Mouse (Mus musculus) lung, embryonic 14.5 days (tissue): ENCODE data around the gene Gpc1. TPM values are rescaled to one million over a fixed set of nuclear protein-coding genes. Genes with fewer than 3 reads are reported as not detected.

ENCODE experiments used
- ATAC-seq: fragments of 200-750 bp; cut with Nextera tagmentation; 2 replicates; pipeline ENCODE4 v1.8.0; 2017; ENCODE audit warnings: mild to moderate bottlenecking, moderate TSS enrichment, moderate library complexity; ENCODE audit not compliant: insufficient read depth
- DNase-seq: peaks from one replicate; pipeline ENCODE4 v3.0.0-alpha.2; 2015
- H3K27ac ChIP-seq: fragments of 300-500 bp; sonication (generic); 2 replicates; pipeline ENCODE4 v1.5.1; 2014; ENCODE audit warnings: low read depth, mild to moderate bottlenecking, moderate library complexity
- H3K27me3 ChIP-seq: fragments of 300-500 bp; sonication (generic); 2 replicates; pipeline ENCODE4 v1.6.1; 2014; ENCODE audit warnings: low read length, control low read depth; ENCODE audit not compliant: insufficient read depth
- H3K36me3 ChIP-seq: fragments of 300-500 bp; sonication (generic); 2 replicates; pipeline ENCODE4 v1.6.1; 2014; ENCODE audit warnings: control low read depth; ENCODE audit not compliant: insufficient read depth
- H3K4me1 ChIP-seq: fragments of 300-500 bp; sonication (generic); 2 replicates; pipeline ENCODE4 v1.6.1; 2014; ENCODE audit warnings: antibody characterized with exemption, control low read depth; ENCODE audit not compliant: insufficient read depth
- H3K4me2 ChIP-seq: fragments of 300-500 bp; sonication (generic); 2 replicates; pipeline ENCODE4 v1.6.1; 2014; ENCODE audit warnings: mild to moderate bottlenecking
- H3K4me3 ChIP-seq: fragments of 300-500 bp; sonication (generic); 2 replicates; pipeline ENCODE4 v1.5.1; 2014; ENCODE audit warnings: low read depth, low read length
- H3K9ac ChIP-seq: fragments of 300-500 bp; sonication (generic); 2 replicates; pipeline ENCODE4 v1.6.1; 2014
- H3K9me3 ChIP-seq: fragments of 300-500 bp; sonication (generic); 2 replicates; pipeline ENCODE4 v1.6.1; 2016; ENCODE audit warnings: low read depth, low read length, control low read depth
- CTCF ChIP-seq: IDR thresholded peaks from 2 replicates; pipeline ENCODE4 v1.5.1; 2016; ENCODE audit warnings: antibody characterized with exemption, low read depth
- WGBS: fragments of 180-500 bp; shearing (Covaris S2); extraction: QIAGEN DNeasy Blood & Tissue Kit; methylation state at CpG from one replicate; pipeline ENCODE4 v1.1.7; 2014; 5-methylcytosine and 5-hydroxymethylcytosine counted together
- polyA plus RNA-seq: library from polyadenylated mRNA; unstranded; fragments of >200 nt; fragmentation: Nextera tagmentation; extraction: Ambion mirVana; gene quantifications from 2 replicates; pipeline ENCODE4 v1.2.1, GENCODE M21; 2014

The Gpc1 gene
- polyA plus RNA-seq, 1 experiment from 2014 or later, result 42.4 TPM

GRCm38 (mm10) chr1:92805836-92806235, 25.6 kb upstream of the Gpc1 start:
- H3K9me3 ChIP-seq, result peaks cover 3% of the 10 kb centered on the region; the same call in 1 of the 2 replicates
- H3K4me1 ChIP-seq, result no peaks in the 10 kb centered on the region
- 69% methylated on average over 2 of the region's 2 CpGs for WGBS
- ATAC-seq (no peak), DNase-seq (no peak)
- no peaks in the 10 kb centered on the region for H3K27me3 ChIP-seq
- TF ChIP-seq CTCF, result no peak
- H3K36me3 ChIP-seq, result no peaks in the 10 kb centered on the region
- H3K4me2 ChIP-seq, result no peak overlapping the region
- no peak overlapping the region for H3K27ac ChIP-seq
- H3K4me3 ChIP-seq, result no peak overlapping the region
- H3K9ac ChIP-seq, result no peak overlapping the region

- 62% methylated on average over 3 of the region's 3 CpGs for WGBS
- no peaks in the 10 kb centered on the region for H3K36me3 ChIP-seq
- peaks cover 3% of the 10 kb centered on the region; the same call in 1 of the 2 replicates for H3K9me3 ChIP-seq
- no peak for TF ChIP-seq CTCF
- no peaks in the 10 kb centered on the region for H3K4me1 ChIP-seq
- H3K9ac ChIP-seq, result no peak overlapping the region
- H3K27ac ChIP-seq, result no peak overlapping the region
- DNase-seq (no peak), ATAC-seq (no peak)
- H3K27me3 ChIP-seq, result no peaks in the 10 kb centered on the region
- H3K4me3 ChIP-seq, result no peak overlapping the region
- H3K4me2 ChIP-seq, result no peak overlapping the region
Measured at GRCm38 (mm10) chr1:92806720-92807119, 24.7 kb upstream of the Gpc1 start.

GRCm38 (mm10) chr1:92809621-92810020, 21.8 kb upstream of the Gpc1 start:
- H3K9me3 ChIP-seq, result peaks cover 3% of the 10 kb centered on the region; the same call in 1 of the 2 replicates
- no peak overlapping the region for H3K4me2 ChIP-seq
- H3K9ac ChIP-seq, result no peak overlapping the region
- no peaks in the 10 kb centered on the region for H3K4me1 ChIP-seq
- no peak for TF ChIP-seq CTCF
- 74% methylated on average over 4 of the region's 4 CpGs for WGBS
- ATAC-seq (no peak), DNase-seq (no peak)
- H3K27ac ChIP-seq, result no peak overlapping the region
- H3K36me3 ChIP-seq, result no peaks in the 10 kb centered on the region
- H3K4me3 ChIP-seq, result no peak overlapping the region
- H3K27me3 ChIP-seq, result no peaks in the 10 kb centered on the region

GRCm38 (mm10) chr1:92814319-92814718, 17.1 kb upstream of the Gpc1 start:
- H3K4me3 ChIP-seq, result no peak overlapping the region
- no peak overlapping the region for H3K4me2 ChIP-seq
- no peaks in the 10 kb centered on the region; the same call in 1 of the 2 replicates for H3K9me3 ChIP-seq
- H3K36me3 ChIP-seq, result no peaks in the 10 kb centered on the region
- TF ChIP-seq CTCF, result no peak
- no peak for ATAC-seq
- 54% methylated on average over 5 of the region's 5 CpGs for WGBS
- no peak for DNase-seq
- no peak overlapping the region for H3K27ac ChIP-seq
- no peak overlapping the region for H3K9ac ChIP-seq
- H3K4me1 ChIP-seq, result no peaks in the 10 kb centered on the region
- no peaks in the 10 kb centered on the region for H3K27me3 ChIP-seq

GRCm38 (mm10) chr1:92815100-92815499, 16.3 kb upstream of the Gpc1 start:
- no peak for DNase-seq
- no peak overlapping the region for H3K9ac ChIP-seq
- no peaks in the 10 kb centered on the region for H3K9me3 ChIP-seq
- no peak overlapping the region for H3K27ac ChIP-seq
- H3K27me3 ChIP-seq, result no peaks in the 10 kb centered on the region
- 72% methylated on average over 9 of the region's 9 CpGs for WGBS
- H3K4me3 ChIP-seq, result no peak overlapping the region
- no peaks in the 10 kb centered on the region for H3K36me3 ChIP-seq
- TF ChIP-seq CTCF, result no peak
- no peaks in the 10 kb centered on the region for H3K4me1 ChIP-seq
- ATAC-seq, result no peak
- H3K4me2 ChIP-seq, result no peak overlapping the region

- ATAC-seq (no peak), DNase-seq (no peak)
- H3K4me1 ChIP-seq, result no peaks in the 10 kb centered on the region
- no peak overlapping the region for H3K4me2 ChIP-seq
- 67% methylated on average over 5 of the region's 5 CpGs for WGBS
- no peak overlapping the region for H3K27ac ChIP-seq
- H3K27me3 ChIP-seq, result no peaks in the 10 kb centered on the region
- H3K36me3 ChIP-seq, result no peaks in the 10 kb centered on the region
- no peaks in the 10 kb centered on the region for H3K9me3 ChIP-seq
- no peak overlapping the region for H3K9ac ChIP-seq
- no peak for TF ChIP-seq CTCF
- H3K4me3 ChIP-seq, result no peak overlapping the region
Measured at GRCm38 (mm10) chr1:92815756-92816294, 15.6 kb upstream of the Gpc1 start.

- 8% methylated on average over 13 of the region's 13 CpGs for WGBS
- DNase-seq (peak; percentile 8), ATAC-seq (no peak)
- H3K4me3 ChIP-seq, result peak overlapping the region; percentile 69
- 0 out of 2 replicates have a peak, but pooled peaks cover 6% of the 10 kb centered on the region for H3K36me3 ChIP-seq
- no peaks in the 10 kb centered on the region for H3K4me1 ChIP-seq
- no peak for TF ChIP-seq CTCF
- no peak overlapping the region for H3K9ac ChIP-seq
- no peaks in the 10 kb centered on the region for H3K9me3 ChIP-seq
- peaks cover 6% of the 10 kb centered on the region; the same call in 1 of the 2 replicates for H3K27me3 ChIP-seq
- no peak overlapping the region for H3K27ac ChIP-seq
- H3K4me2 ChIP-seq, result peak overlapping the region; percentile 89
Measured at GRCm38 (mm10) chr1:92830626-92831187, 738 bp upstream of the Gpc1 start.
